Mouse (Mus musculus) retina, adult 2 months (tissue): Measurements from ENCODE around the gene Ptpn13.

Source experiments
- DNase-seq: peaks from one replicate; pipeline ENCODE4 v3.0.0-alpha.2; 2012; ENCODE audit warnings: low read depth, low spot score

Gene Ptpn13

DNA sequence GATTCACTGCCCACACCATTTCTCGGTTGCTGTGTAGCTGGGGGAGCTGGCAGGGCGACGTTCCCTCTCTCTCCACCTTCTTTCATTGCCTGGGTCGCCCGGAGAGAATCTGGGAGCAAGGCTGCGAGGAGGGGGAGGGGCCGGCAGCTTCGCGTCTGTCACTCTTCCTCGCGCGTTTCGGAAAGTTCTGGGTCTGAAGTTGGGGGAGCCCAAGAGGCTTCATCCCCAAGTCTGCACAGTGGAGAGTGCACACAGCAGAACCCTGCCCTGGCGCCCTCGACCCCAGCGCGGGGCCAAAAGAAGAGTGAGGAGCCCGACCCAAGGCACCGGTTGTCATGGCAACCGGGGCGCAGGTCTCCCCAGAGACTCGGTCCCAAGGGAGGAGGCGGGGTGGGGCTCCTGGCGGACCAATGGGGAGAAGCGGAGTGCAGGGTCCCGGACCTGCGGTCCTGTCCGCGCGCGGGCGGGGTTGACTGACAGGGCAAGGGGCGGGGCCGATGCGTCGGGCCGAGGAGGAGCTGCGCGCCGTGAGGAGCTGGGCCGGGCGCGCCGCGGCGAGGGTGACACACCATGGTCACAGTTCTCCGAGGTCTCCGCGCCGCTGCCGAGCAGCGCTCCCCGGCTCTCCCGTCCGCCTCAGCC lies at the start of gene Ptpn13:
TSS of gene Ptpn13 (plus strand) at position 515 of the 642 bp plus-strand sequence.
- peak; percentile 48 for DNase-seq

GRCm38 (mm10) chr5:103375226-103375625 lies 49.8 kb upstream of the Ptpn13 start:
- DNase-seq, result no peak

GRCm38 (mm10) chr5:103376354-103377295 lies 48.4 kb upstream of the Ptpn13 start:
- DNase-seq, result no peak

DNA sequence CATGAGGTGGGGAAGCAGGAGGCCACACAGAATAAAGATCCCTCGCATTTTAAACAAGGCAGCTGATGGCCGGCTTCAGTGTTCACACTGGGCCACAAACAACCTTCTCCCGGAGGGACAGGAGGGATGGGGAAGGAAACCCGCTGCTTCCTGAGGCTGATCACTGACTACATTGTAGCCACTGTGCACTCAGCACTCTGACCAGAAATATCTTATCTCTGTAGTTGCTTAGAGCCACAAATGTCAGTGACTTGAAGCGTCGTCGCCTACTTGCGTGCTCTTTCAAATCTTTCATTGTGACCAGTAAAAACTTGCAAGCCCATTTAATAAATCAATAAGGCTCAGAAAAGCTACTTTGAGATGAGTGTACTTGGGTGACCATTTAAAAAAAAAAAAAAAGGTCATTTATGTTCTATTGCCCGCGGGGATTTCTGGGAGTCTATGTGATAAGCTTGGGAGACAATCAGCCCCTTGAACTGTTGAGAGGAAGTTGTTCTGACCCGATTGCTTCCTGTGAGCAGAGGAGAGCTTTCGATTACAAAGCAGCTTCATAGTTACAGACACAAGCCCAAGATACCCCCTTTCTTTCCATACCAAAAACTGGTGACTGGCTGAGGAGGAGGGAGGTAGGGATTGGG lies 47.4 kb upstream of the Ptpn13 start:
- no peak for DNase-seq

GRCm38 (mm10) chr5:103380785-103381527 lies 44.0 kb upstream of the Ptpn13 start:
- no peak for DNase-seq

DNA sequence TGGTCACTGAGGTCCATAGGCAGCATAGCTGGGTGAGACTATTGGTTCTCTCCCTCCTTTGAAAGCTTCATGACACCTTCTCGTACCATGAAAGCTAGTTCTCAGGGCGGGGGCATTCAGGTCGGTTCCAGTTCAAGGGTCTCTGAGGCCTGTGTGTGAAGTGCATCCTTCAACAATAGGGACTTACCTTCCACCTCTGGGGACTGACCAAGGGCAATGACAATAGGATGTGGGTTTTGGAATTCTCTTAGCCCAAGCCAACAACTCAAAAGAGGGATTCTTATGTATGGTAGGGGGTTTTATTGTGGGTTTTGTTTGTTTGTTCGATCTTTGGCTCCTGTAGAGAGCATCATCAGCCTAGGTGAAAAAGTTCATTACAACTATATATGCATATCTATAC lies 42.0 kb upstream of the Ptpn13 start:
- DNase-seq, result no peak

- DNase-seq, result no peak
Measured at GRCm38 (mm10) chr5:103384021-103384420, 41.0 kb upstream of the Ptpn13 start.

- DNase-seq, result no peak
Measured at GRCm38 (mm10) chr5:103387540-103388026, 37.4 kb upstream of the Ptpn13 start.

DNA sequence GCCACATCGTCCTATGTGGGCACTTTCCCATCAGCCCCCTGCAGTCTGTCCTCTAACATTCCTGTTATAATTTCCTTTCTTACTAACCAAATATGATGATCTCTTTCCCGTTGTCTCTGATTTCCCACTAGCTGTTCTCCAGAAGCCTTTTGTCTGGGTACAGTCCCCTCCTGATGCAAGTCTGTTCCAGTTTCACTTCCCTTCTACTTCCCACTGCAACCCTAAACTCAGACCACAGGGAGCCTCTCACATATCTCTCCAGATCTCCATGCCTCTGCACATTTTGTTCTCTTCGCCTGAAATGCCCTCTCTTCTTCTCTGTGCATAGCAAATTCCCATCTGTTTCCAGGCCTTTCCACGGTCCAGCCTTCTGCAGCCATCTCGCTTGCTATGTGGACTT lies 35.6 kb upstream of the Ptpn13 start:
- DNase-seq, result no peak

- no peak for DNase-seq
Measured at GRCm38 (mm10) chr5:103393220-103393619, 31.8 kb upstream of the Ptpn13 start.

- no peak for DNase-seq
Measured at GRCm38 (mm10) chr5:103393752-103394151, 31.2 kb upstream of the Ptpn13 start.

GRCm38 (mm10) chr5:103395683-103396082 lies 29.3 kb upstream of the Ptpn13 start:
- DNase-seq, result no peak

DNA sequence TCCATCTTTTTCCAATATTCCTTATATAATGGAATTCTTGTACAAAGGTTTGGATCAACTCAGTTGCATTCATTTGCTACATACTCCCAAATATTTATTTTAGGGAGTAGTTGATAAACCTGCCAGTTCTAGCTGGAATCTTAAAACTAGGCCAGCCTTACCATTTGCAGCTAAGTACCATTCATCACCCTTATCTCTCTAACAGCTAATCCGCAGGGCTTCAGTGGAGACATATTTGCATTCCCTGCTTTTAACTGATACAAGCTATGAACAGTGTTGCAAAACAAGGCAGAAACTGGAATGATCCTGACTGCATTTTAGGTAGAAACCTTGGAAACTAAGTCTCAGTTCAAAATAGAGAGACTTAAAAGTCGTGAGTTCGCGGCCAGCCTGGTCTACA lies 27.6 kb upstream of the Ptpn13 start:
- DNase-seq, result no peak

- DNase-seq, result no peak
Measured at GRCm38 (mm10) chr5:103404213-103404968, 20.6 kb upstream of the Ptpn13 start.

DNA sequence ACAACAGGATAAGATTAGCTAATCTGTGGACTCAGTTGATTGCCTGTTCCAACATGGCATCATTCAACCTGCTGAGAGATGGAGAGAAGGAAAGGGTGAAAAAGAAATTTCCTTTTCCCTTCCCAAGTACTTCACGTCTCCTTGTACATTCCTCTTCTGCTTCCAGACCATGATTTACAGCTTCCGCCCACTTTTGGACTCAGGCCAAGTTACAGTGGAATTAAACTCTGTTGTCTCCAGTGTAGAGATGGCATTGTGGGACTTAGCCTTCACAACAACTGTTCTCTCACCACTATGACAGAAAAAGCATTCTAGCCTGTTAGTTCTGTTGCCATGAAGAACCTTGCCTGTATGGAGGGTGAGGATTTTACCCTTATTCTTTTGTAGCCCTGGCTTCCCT lies 19.1 kb upstream of the Ptpn13 start:
- DNase-seq, result no peak

- DNase-seq, result no peak
Measured at GRCm38 (mm10) chr5:103412020-103412747, 12.8 kb upstream of the Ptpn13 start.

DNA sequence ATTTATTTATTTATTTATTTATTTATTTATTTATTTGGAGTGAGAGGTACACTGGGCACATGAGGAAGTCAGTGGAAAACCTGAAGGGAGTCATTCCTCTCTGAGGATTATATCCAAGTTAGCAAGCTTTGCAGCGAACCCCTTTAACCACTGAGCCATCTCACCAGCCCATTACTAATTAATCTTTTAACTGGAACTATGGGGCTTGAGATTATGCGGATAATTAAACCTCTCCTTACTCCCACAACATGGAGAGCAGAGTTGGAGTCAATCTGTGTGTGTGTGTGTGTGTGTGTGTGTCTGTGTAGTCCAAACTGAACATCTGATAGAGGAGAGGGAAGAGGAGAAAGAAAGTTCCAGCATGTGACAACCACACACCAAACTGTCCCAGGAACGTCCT lies 10.4 kb upstream of the Ptpn13 start:
- DNase-seq, result no peak

- no peak for DNase-seq
Measured at GRCm38 (mm10) chr5:103418009-103418408, 7.0 kb upstream of the Ptpn13 start.

- no peak for DNase-seq
Measured at GRCm38 (mm10) chr5:103418886-103419285, 6.1 kb upstream of the Ptpn13 start.

GRCm38 (mm10) chr5:103420568-103420967 lies 4.4 kb upstream of the Ptpn13 start:
- no peak for DNase-seq
